Mouse (Mus musculus) kidney, embryonic 16.5 days (tissue): ENCODE data around the gene Dio3. TPM values are rescaled to one million over a fixed set of nuclear protein-coding genes. Genes with fewer than 3 reads are reported as not detected.
A peak's percentile ranks its signal among the peaks of the same experiment; 100 is the strongest.

Source experiments
- ATAC-seq: fragments of 200-750 bp; cut with Nextera tagmentation; 2 replicates; pipeline ENCODE4 v1.8.0; 2017; ENCODE audit warnings: moderate TSS enrichment; ENCODE audit not compliant: low FRiP score, low TSS enrichment
- H3K27ac ChIP-seq: fragments of 300-500 bp; sonication (generic); 2 replicates; pipeline ENCODE4 v1.5.1; 2014; ENCODE audit warnings: low read length
- H3K27me3 ChIP-seq: fragments of 300-500 bp; sonication (generic); 2 replicates; pipeline ENCODE4 v1.6.1; 2014; ENCODE audit warnings: low read length, control low read depth, mixed read lengths; ENCODE audit not compliant: insufficient read depth
- H3K36me3 ChIP-seq: fragments of 300-500 bp; sonication (generic); 2 replicates; pipeline ENCODE4 v1.6.1; 2014; ENCODE audit warnings: low read length, control low read depth, mixed read lengths; ENCODE audit not compliant: insufficient read depth
- H3K4me1 ChIP-seq: fragments of 300-500 bp; sonication (generic); 2 replicates; pipeline ENCODE4 v1.6.1; 2014; ENCODE audit warnings: low read length, control low read depth, mixed read lengths; ENCODE audit not compliant: insufficient read depth
- H3K4me2 ChIP-seq: fragments of 300-500 bp; sonication (generic); replicated peaks from 2 replicates; pipeline ENCODE4 v1.6.1; 2014; ENCODE audit warnings: low read depth, low read length
- H3K4me3 ChIP-seq: fragments of 300-500 bp; sonication (generic); 2 replicates; pipeline ENCODE4 v1.5.1; 2014; ENCODE audit warnings: mild to moderate bottlenecking, low read length
- H3K9ac ChIP-seq: fragments of 300-500 bp; sonication (generic); replicated peaks from 2 replicates; pipeline ENCODE4 v1.6.1; 2014; ENCODE audit warnings: low read length
- H3K9me3 ChIP-seq: fragments of 300-500 bp; sonication (generic); 2 replicates; pipeline ENCODE4 v1.6.1; 2016; ENCODE audit warnings: low read length, control low read depth
- WGBS: fragments of 180-500 bp; shearing (Covaris S2); extraction: QIAGEN DNeasy Blood & Tissue Kit; methylation state at CpG from one replicate; pipeline ENCODE4 v1.1.7; 2014; 5-methylcytosine and 5-hydroxymethylcytosine counted together
- polyA plus RNA-seq: library from polyadenylated mRNA; unstranded; fragments of >200 nt; fragmentation: Nextera tagmentation; extraction: Ambion mirVana; gene quantifications from 2 replicates; pipeline ENCODE4 v1.2.1, GENCODE M21; 2015

Gene Dio3
- polyA plus RNA-seq, result 0.14 and 0.32 TPM in 2 replicates

- Histone ChIP-seq H3K9ac (peak within 1 kb of the TSS; percentile 51), H3K9me3 (no peaks in the 10 kb centered on the region), H3K4me3 (peak within 1 kb of the TSS; percentile 49), H3K36me3 (no peaks in the 10 kb centered on the region), H3K27me3 (peaks cover 96% of the 10 kb centered on the region), H3K4me2 (peak within 1 kb of the TSS; percentile 71), H3K4me1 (peaks cover 20% of the 10 kb centered on the region; the same call in 1 of the 2 replicates), H3K27ac (no peak within 1 kb of the TSS)
- WGBS, result under 1% methylated on average over 34 of the region's 34 CpGs
- ATAC-seq, result peak; percentile 70
Observed at GRCm38 (mm10) chr12:110278853-110279252, at the start of gene Dio3. Dio3 (plus strand) TSS chr12:110279068.

GRCm38 (mm10) chr12:110230296-110230695 lies 48.6 kb upstream of the Dio3 start:
- Histone ChIP-seq H3K36me3 (no peaks in the 10 kb centered on the region), H3K4me1 (peaks cover 7% of the 10 kb centered on the region; the same call in 1 of the 2 replicates), H3K9ac (no peak overlapping the region), H3K27ac (no peak overlapping the region), H3K9me3 (no peaks in the 10 kb centered on the region), H3K27me3 (0 out of 2 replicates have a peak, but pooled peaks cover 5% of the 10 kb centered on the region), H3K4me2 (no peak overlapping the region), H3K4me3 (no peak overlapping the region)
- no peak for ATAC-seq
- 73% methylated on average over 7 of the region's 7 CpGs for WGBS

- Histone ChIP-seq H3K9ac (no peak overlapping the region), H3K27me3 (0 out of 2 replicates have a peak, but pooled peaks cover 5% of the 10 kb centered on the region), H3K27ac (no peak overlapping the region), H3K4me1 (peaks cover 7% of the 10 kb centered on the region; the same call in 1 of the 2 replicates), H3K4me2 (no peak overlapping the region), H3K36me3 (no peaks in the 10 kb centered on the region), H3K9me3 (no peaks in the 10 kb centered on the region), H3K4me3 (no peak overlapping the region)
- WGBS, result 82% methylated on average over 8 of the region's 8 CpGs
- peak; percentile 66 for ATAC-seq
Observed at GRCm38 (mm10) chr12:110230767-110231166, 48.1 kb upstream of the Dio3 start.

GRCm38 (mm10) chr12:110231709-110232600 lies 46.9 kb upstream of the Dio3 start:
- H3K9ac ChIP-seq, result no peak overlapping the region

GRCm38 (mm10) chr12:110235908-110236307 lies 43.0 kb upstream of the Dio3 start:
- 75% methylated on average over 4 of the region's 4 CpGs for WGBS
- ATAC-seq, result peak; percentile 69

More at GRCm38 (mm10) chr12:110231709-110232600, 46.9 kb upstream of the Dio3 start:
- 46% methylated on average over 13 of the region's 13 CpGs for WGBS
- Histone ChIP-seq H3K27ac (peak overlapping the region; percentile 28; the same call in 1 of the 2 replicates), H3K36me3 (no peaks in the 10 kb centered on the region), H3K4me2 (no peak overlapping the region), H3K4me3 (no peak overlapping the region), H3K4me1 (peaks cover 12% of the 10 kb centered on the region; the same call in 1 of the 2 replicates), H3K9me3 (no peaks in the 10 kb centered on the region), H3K27me3 (0 out of 2 replicates have a peak, but pooled peaks cover 5% of the 10 kb centered on the region)
- peak; percentile 33; the same call in 1 of the 2 replicates for ATAC-seq

GRCm38 (mm10) chr12:110237046-110237445 lies 41.8 kb upstream of the Dio3 start:
- no peaks in the 10 kb centered on the region for H3K36me3 ChIP-seq
- 67% methylated on average over 7 of the region's 7 CpGs for WGBS

More at GRCm38 (mm10) chr12:110235908-110236307, 43.0 kb upstream of the Dio3 start:
- Histone ChIP-seq H3K36me3 (no peaks in the 10 kb centered on the region), H3K4me2 (no peak overlapping the region), H3K4me3 (no peak overlapping the region), H3K27ac (no peak overlapping the region; the same call in 1 of the 2 replicates), H3K4me1 (peaks cover 12% of the 10 kb centered on the region; the same call in 1 of the 2 replicates), H3K27me3 (0 out of 2 replicates have a peak, but pooled peaks cover 5% of the 10 kb centered on the region), H3K9ac (no peak overlapping the region), H3K9me3 (no peaks in the 10 kb centered on the region)

GRCm38 (mm10) chr12:110239358-110239757 lies 39.5 kb upstream of the Dio3 start:
- Histone ChIP-seq H3K4me3 (no peak overlapping the region), H3K4me1 (0 out of 2 replicates have a peak, but pooled peaks cover 8% of the 10 kb centered on the region), H3K9me3 (no peaks in the 10 kb centered on the region), H3K4me2 (no peak overlapping the region), H3K36me3 (no peaks in the 10 kb centered on the region), H3K9ac (no peak overlapping the region), H3K27ac (no peak overlapping the region), H3K27me3 (no peaks in the 10 kb centered on the region)
- ATAC-seq, result no peak
- WGBS, result 81% methylated on average over 5 of the region's 5 CpGs

More at GRCm38 (mm10) chr12:110237046-110237445, 41.8 kb upstream of the Dio3 start:
- no peak overlapping the region for H3K4me3 ChIP-seq
- no peaks in the 10 kb centered on the region for H3K9me3 ChIP-seq
- 0 out of 2 replicates have a peak, but pooled peaks cover 5% of the 10 kb centered on the region for H3K27me3 ChIP-seq
- ATAC-seq, result no peak
- H3K4me1 ChIP-seq, result peaks cover 9% of the 10 kb centered on the region; the same call in 1 of the 2 replicates
- no peak overlapping the region for H3K27ac ChIP-seq
- H3K4me2 ChIP-seq, result no peak overlapping the region
- H3K9ac ChIP-seq, result no peak overlapping the region

- Histone ChIP-seq H3K27ac (no peak overlapping the region), H3K27me3 (no peaks in the 10 kb centered on the region), H3K9ac (no peak overlapping the region), H3K9me3 (peaks cover 3% of the 10 kb centered on the region; the same call in 1 of the 2 replicates), H3K4me1 (0 out of 2 replicates have a peak, but pooled peaks cover 2% of the 10 kb centered on the region), H3K4me3 (no peak overlapping the region), H3K4me2 (no peak overlapping the region), H3K36me3 (no peaks in the 10 kb centered on the region)
- no peak for ATAC-seq
- WGBS, result 82% methylated on average over 6 of the region's 6 CpGs
Observed at GRCm38 (mm10) chr12:110244581-110244980, 34.3 kb upstream of the Dio3 start.

GRCm38 (mm10) chr12:110245461-110245860 lies 33.4 kb upstream of the Dio3 start:
- Histone ChIP-seq H3K4me3 (no peak overlapping the region), H3K9ac (no peak overlapping the region), H3K27me3 (no peaks in the 10 kb centered on the region), H3K4me2 (no peak overlapping the region), H3K9me3 (peaks cover 3% of the 10 kb centered on the region; the same call in 1 of the 2 replicates), H3K4me1 (0 out of 2 replicates have a peak, but pooled peaks cover 2% of the 10 kb centered on the region), H3K36me3 (no peaks in the 10 kb centered on the region), H3K27ac (no peak overlapping the region)
- ATAC-seq, result no peak
- WGBS, result 95% methylated on average over 4 of the region's 4 CpGs
